Mouse (Mus musculus): ENCODE measurements around the gene Gpx8.
"Not testable (repeated sequence)": the region's sequence is repeated elsewhere in the genome, so short reads cannot be mapped to it uniquely, and the experiment has no call there.

Gpx8 gene

GRCm38 (mm10) chr13:113023274-113024143, 22.7 kb downstream of the Gpx8 start:
- DNase-seq (ENCODE audit: low spot score): no peak

GRCm38 (mm10) chr13:113022467-113022866, 23.7 kb downstream of the Gpx8 start:
- DNase-seq (ENCODE audit: low spot score): no peak

GRCm38 (mm10) chr13:113021521-113021920, 24.7 kb downstream of the Gpx8 start:
- no peak for DNase-seq (ENCODE audit: low spot score)

GRCm38 (mm10) chr13:113013174-113013953, 32.8 kb downstream of the Gpx8 start:
- DNase-seq (ENCODE audit: low spot score): not testable (repeated sequence)

GRCm38 (mm10) chr13:113012683-113013082, 33.5 kb downstream of the Gpx8 start:
- DNase-seq (ENCODE audit: low spot score): peak; percentile 52

- no peak for DNase-seq (ENCODE audit: low spot score)
Measured at GRCm38 (mm10) chr13:113000576-113001318, 45.5 kb downstream of the Gpx8 start.

- DNase-seq (ENCODE audit: low spot score): no peak
Measured at GRCm38 (mm10) chr13:113000090-113000489, 46.1 kb downstream of the Gpx8 start.

- DNase-seq (ENCODE audit: low spot score): peak; percentile 55
Measured at GRCm38 (mm10) chr13:112998427-112999201, 47.6 kb downstream of the Gpx8 start.

- DNase-seq (ENCODE audit: low spot score): no peak
Measured at GRCm38 (mm10) chr13:112997369-112997768, 48.8 kb downstream of the Gpx8 start.

- no peak for DNase-seq (ENCODE audit: low spot score)
Measured at GRCm38 (mm10) chr13:112996407-112996806, 49.8 kb downstream of the Gpx8 start.

GRCm38 (mm10) chr13:112994191-112994590, 52.0 kb downstream of the Gpx8 start:
- DNase-seq (ENCODE audit: low spot score): peak; percentile 83

- DNase-seq (ENCODE audit: low spot score): peak; percentile 46
Measured at GRCm38 (mm10) chr13:112993531-112994152, 52.6 kb downstream of the Gpx8 start, which contains the start of gene Mcidas. Gene Mcidas, plus strand, starts transcription at chr13:112993845.

Measured in retina, embryonic 14.5 days (tissue).